Mouse (Mus musculus) testis, postnatal 10 days (tissue): ENCODE data around the gene Slc35c1.

Experiments
- DNase-seq: peaks from one replicate; pipeline ENCODE4 v3.0.0; 2021; ENCODE audit warnings: low spot score

Slc35c1 gene

DNA sequence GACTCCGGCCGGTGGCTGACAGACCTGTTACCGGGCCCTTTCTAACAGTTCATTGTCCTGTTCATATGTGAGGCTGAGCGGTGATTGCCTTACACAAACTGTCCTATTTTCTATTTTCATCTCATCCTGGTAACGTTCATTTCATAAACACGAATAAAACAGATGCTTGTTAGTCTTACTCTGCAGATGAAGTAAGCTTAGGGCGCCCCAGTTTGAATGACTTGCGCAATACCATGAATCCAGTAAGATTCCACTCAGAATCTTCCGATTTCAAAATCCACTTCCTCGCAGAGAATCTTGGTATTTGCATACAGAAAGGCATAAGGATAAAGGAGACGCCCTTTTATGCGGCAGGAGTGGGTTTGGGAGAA, 26.0 kb downstream of the Slc35c1 start:
- no peak for DNase-seq

DNA sequence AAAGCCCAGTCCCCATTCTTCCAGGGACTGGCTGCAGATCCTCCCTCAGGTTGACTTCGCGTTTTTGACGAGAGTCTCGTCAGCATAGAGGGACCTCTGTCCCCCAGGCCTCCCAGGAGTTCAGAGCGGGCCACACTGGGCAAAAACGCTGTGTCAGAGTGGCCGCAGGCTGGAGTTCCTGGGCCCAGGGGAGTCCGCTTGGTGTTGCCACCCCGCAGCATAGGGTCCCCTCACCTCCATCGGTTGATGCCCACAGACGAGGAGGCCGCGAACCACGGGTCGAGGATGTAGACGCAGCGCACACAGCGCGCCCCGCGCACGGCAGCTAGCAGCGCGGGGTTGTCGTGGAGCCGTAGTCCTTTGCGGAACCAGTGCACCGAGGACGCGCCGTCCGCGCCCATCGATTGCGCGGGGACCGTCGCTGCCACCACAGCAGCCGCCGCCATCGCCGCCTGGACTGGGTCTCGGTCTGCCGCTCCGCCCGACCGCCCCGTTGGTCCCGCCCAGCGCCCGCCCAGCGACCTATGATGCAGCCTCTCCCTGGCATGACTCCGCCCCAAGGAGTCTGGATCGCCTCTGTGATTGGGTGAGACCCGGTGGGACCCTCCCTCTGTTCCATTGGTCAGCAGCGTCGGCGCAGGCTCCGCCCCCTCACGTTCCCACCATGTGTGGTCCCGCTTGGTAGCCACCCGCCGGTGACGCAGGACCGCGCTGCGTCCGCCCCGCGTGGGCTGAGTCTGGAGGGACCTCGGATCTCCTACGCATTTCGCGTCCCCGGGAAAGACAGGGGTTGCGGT, 26.6 kb downstream of the Slc35c1 start, which contains the start of gene Cry2:
Gene Cry2 (minus strand): TSS at position 466 of the 797 bp plus-strand sequence.
- DNase-seq = peak; percentile 99

DNA sequence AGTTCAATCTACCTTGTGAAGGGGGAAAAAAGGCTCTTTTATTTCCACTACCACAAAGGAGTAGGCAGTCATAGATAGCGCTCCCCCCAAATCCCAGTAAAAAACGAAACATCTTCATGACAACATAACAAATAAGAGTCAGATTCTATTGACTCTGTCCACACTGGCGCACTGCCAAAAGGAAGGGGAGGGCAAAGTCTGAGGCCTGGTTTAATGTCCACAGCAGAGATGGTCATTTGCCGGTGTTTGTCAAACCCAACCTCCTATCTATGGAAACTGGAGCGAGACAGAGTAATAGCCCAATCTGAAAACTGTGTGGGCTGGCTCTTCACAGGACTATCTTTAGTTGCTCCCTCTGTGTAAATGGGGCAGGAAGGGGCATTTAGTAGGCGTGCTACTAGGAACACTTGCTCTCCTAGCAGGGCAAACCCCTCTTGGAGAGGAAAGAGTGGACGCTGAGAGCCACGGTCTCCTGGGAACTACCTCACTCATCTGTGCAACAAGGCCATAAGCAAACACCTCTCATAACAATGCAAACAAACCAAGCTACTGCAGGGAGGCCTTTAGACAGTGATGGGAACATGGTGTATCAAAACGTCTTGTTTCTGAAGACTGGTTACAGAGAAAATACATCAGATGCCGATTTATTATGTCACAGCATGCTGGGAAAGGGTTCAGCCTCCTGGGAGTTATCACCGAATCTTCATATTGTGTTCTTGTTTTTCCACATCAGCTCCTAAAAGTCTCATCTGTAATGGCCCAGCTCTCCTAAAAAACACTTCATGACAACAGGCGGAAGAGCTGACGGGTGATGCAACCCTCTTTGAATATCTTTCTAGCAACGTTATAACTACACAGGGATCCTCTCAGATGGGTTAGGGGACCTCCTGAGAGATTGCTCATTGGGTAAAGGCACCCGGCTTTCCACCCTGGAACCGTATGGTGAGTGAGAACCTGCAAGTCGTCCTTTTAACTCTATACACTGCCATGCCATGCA, 27.7 kb downstream of the Slc35c1 start:
- DNase-seq = peak; percentile 88

DNA sequence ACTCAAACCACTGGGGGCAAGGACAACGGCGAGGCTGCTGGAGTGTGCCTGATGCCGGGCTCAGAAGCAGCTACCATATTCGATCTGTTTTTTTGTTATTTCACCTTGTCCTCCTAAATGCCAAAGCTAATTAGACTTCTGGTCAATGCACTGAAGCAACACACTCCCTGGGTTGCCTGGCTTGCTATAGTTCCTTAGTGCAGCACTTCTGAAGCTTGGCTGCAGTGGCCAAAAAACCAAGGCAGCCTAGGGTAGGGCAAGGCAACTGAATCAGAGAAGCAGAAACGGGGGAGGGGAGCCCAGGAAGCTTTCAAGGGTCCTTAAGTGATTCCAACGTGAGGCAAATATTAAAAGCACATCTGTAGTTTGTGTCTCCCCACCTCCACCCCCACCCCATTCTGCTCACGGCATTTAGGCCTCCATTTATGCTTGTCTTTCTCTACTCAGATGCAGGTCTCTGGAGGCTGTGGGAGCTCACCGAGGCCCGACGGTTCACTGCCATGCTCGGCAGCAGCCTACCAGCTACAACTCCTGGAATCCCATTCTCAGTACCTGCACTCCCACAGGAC, 28.6 kb downstream of the Slc35c1 start:
- DNase-seq = no peak

DNA sequence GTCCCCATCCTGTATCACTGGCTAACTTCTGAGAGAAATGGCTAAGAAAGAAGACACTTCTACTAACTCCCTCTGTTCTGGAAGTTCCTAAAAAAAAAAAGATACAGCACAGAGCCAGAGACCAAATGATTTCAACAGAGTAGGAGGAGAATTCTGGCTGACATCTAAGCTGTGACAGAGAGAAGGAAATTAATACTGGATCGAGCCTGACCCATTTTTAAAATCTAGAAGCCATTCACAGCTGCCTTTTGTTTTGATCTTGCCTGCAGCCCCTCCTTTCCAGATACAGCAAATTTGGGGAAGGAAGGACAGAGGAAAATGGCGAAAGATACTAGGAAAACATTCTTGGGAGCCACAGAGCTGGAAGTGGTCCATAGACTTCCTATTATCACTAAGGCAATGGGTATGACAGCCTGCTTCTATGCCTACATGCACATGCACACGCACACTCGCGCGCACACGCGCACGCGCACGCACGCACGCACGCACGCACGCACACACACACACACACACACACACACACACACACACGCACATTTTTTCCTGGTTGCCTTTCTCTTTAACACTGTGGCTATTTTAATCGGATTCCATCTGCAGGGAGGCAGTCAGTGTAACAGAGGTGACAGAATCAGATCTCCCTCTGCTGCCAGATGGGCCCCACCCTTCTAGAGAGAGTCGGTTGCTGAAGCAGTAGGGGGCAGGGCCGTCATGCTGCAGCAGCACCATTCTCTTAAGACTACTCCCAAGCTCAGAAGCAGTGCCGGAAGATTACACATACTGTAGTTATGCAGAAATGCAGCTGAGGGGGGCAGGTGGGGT, 29.4 kb downstream of the Slc35c1 start:
- peak; percentile 56 for DNase-seq

DNA sequence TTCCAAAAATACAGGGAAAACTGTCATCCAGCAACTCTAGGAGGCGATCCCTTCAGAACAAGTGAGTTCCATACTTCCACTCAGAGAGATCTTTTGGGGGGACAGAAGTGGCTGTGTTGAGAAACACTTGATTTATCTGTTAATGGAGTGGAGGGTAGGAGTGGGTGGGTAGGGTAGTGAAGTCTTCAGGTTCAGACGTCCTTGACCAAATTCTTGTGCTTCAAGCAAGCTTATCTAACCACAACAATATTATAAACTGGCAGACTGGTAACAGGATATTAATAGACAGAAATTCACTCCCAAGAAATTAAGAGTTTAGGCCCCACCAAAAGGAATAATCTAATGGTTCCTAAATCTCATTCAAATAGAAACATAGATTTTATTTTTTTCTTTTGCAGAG, 30.2 kb downstream of the Slc35c1 start:
- no peak for DNase-seq

DNA sequence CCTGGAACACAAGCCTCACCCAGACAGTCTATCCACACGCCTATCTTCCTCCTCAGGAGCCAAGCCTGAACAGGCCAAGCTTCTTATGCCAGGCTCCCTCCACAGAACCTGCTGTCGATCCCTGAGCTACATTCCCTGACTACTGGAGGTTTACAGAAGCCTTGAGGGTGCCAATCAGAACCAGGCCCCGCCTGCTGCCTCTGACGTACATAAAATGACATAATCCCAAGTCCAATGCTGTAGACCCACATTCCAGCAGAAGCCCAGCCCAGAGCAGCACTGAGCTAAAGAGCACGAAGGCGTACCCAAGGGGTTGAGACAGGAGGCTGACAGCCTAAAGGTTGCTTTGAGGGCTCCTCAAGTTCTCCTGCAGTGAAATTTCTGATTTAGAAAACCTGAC, 32.5 kb downstream of the Slc35c1 start:
- DNase-seq = peak; percentile 57

DNA sequence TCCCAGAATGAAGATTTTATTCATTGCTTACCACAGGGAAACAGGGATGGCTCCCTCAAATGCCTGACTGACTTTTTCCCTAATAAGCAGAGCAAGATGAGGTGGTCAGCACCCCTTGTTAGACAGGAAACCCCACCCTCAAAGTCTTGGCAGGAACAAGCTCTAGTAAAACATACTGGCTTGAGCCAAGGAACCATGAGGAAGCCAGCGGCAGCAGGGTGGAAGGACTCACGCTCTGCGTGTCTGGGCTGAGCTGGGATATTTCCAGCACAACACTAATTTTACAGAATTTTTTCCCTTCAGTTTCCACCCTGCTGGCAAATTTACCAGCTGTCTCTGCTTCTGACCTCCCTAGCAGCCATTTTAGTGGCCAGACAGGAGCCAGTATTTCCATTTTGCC, 33.9 kb downstream of the Slc35c1 start:
- DNase-seq = no peak

DNA sequence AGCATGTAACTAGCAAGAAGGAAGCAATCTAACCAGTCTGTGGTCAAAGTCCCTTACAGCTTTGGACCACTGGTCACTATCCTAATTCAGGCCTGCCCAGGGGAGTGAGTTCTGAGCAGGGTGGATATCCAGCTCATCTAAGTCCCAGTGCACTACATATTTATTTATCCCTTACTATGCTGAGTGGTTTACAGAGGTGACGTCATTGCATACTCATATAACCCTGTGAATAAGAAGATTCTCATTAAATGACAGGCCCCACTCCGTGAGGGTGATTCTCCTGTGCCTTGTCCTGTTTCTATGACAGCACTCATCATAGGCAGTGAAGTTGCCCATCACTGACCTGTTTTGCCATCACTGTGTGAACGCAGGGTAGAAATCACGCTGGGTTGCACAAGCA, 35.0 kb downstream of the Slc35c1 start:
- DNase-seq = no peak

DNA sequence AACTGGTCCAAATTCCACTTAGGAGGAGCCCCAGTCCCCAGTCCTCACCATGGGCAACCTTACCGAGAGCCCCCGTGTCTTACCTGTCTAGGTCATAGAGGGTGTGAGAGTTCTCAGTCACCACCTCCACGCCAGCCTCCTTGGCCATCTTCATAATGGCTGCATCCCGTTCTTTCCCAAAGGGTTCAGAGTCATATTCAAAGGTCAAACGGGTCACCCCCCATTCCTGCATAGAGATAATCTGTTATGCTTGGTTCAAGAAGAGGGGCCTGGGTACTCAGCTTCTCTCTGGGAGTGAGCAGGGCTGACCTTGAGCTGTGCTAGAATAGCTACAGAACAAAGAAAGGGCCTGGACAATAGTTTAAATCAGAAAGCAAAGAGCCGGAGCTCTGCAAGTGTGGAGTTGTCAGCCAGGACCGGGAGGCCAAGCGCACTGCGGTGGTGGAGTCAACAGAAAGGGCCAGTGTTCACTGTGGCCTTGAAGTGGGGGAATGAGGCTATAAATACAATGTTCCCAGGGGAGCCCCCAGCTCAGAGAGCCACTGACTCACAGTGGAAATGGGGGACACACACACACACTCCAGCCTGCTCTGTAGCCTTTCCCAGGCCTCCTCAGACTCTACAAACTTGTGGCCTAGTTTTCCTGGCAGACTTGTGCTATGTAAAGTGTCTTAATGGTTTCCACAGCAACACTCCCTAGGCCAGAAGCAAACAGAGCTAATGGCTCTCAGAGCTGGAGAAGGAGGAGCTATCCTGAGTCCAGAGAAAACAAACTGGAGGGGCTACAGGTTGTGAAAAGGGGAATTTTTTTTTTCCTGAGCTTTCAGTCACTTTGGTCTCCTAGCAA, 35.7 kb downstream of the Slc35c1 start:
- peak; percentile 69 for DNase-seq

DNA sequence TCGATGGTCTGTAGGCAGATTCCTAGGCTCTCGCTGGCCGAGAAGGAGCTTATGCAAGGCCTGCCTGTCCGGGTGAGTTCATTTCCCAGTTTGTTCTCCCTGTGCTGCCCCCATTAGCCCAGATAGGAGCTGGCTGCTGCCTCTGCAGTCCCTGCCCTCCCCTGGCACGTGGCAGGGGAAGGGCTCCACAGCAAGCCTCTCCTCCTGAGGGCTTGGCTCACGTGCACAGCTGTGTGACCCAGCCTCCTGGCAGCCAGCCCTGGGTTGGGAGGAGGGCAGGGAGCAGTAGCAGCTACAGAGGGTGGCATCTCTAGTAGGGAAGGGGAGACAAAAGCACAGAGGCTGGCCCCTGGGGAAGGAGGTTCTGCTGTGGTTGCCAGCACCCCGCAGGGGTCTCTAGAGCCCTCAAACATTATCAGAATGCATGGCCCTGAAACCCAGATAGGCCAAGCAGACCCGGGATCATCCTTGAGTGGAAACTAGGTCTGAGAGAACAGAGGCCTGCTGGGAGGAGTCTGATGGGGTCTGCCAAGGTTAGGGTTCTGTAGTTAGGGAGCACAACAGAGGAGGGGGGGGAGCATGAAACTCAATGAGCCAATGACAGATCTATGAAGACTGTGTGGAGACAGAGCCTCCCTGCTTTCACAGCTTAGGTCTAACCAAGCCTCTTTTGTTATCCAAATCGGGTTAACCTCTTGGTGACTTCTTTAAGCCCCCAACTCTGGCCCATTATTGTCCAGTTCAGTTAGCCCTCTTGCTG, 36.5 kb downstream of the Slc35c1 start:
- peak; percentile 95 for DNase-seq

DNA sequence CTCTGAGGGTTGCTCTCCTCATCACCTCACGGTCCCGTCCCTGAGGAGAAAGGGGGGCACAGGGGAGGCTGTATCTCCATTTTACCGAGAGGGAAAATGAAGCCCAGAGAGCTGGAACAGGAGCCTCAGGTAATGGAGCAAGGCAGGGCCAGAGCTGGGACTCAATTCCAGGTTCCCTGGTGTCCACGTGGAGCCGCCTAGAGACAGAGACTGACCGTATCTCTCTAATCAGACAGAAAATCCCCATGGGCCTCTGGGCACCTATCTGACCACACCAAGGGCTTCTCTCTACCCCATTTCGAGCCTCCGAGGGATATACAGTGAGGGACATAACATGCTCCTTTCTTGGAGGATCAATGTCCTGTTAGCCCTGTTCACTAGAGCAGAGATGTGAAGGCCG, 37.2 kb downstream of the Slc35c1 start:
- no peak for DNase-seq

DNA sequence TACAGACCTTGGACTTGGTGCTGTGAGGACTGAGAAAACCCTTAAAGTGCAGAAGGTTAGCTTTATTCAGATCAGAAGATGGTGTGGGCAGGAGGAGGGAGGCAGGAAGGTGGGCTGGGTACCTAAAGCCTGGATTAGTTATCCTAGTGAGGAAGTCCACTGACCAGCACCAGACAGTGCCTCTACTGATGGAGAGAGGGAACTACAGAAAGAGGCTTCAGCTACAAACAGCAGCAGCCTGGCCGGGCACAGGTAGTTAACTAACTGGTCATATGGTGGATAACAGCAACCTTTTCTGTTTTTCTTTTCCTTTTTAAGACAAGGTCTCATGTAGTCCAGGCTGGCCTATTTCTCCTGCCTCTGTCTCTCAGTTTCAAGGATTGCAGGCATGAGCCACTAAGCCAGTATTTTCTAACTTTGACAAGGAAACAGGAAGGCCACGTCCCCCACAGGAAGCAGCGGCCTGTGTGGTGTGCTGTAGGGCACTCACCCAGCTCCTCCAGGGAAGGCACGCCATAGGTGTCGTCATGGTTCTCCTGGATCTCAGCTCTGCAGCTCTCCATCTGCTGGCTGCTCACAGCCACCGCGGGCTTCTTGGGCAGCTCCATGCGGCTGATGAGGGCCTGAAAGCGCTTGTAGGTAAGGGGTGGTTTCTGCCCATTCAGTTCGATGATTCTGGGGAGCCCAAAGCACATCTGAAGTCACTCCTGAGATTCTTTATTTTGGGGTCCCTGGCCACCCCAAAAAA, 37.8 kb downstream of the Slc35c1 start:
- no peak for DNase-seq

DNA sequence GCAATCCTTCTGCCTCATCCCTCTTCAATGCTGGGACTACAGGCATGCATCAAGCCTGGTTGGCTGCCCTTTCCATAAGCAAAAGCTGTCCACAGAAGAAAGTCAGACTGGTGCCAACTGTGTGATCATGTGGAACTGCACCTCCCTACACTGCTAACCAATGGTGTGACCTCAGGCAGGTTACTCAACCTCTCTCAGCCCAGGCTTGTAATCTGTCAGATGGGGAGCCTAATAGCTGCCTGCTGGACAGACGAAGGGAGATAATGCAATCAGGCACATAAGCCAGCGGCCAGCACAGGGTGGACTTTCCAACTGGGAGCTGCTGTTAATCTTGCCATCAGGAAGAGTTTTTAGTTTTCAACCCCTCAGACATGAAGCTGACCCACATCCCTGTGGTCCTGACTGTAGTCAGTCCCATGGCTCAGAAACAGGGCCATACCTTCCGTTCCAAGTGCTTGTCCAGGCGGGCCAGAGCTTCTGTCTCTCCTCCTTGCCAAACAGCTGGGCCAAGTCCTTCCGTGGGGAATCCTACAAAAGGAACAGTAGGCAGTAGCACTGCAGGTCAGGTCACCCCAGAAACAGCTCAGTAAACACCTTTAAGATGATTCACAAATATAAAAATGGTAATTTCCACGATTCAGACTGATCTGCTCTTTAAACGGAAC, 38.5 kb downstream of the Slc35c1 start:
- DNase-seq = no peak

DNA sequence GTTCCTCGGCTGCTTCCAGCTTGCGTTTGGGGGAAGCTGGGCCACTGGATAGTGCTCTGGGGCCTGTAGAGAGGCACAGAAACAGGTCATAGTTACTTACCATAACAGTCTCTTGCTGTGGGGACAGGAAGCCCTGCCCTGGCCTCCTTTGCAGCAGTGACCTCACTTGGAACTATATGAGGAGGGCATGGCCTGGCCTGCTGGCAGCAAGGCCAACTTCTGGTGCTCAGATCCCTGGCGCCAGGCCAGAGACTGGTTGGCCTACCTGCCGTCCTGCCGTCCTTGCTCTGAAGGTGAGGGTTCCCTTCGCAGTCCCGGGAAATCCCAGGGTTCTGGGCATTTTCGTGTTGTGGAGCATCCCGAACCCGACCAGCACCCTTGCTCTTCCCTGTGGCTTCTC, 48.6 kb downstream of the Slc35c1 start:
- no peak for DNase-seq

DNA sequence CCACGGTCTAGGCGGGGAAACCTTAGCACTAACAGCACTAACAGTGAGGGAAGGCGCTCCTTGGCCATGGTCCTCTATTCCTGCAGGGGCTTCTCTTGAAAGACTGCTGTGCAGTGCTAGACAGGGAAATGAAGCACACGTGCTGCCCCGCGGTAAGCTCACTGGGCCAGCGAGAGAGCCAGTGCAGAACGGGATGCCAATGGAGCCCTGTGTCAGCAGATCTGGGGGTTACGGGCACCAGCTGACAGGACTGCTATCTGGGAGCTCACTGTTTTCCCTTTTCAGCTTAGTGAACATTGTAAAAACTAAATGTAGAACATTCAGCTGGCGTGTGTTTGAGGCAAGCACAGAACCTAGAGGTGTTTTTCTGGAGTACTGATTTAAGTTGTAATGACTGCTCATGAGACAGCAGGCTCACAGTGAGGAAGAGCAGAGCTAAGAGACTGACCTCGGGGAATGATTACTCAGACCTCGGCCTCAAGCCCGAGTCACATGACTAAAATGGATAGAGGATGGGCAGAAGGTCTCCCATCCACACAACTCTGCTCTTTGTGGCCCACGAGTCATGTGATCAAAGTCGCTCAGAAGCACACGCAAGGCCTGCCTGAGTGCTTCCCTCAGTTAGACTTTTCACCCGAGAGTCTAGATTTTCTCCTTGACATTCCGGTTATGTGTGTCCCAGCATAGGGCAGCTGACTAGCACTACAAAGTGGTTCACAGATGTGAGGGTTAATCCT, 51.9 kb downstream of the Slc35c1 start:
- no peak for DNase-seq

DNA sequence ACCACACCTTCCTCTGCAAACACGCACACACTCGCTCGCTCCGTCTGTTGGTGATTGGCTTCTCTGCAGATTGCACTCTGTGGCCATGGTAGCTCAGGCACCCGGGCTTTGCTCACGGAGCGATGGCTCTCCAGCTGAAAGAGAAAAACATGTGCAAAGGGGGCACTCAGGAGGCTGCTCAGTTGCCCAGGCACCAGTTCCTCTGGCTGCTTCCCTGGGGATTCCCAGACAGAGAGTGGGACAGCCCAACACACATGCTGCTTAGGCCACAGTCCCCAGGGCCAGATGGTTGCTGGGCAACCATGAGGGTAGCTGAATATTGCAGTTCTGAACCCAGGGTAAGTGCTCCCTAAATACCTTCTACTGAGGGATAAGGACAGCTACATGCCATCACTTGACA, 54.7 kb downstream of the Slc35c1 start:
- no peak for DNase-seq

DNA sequence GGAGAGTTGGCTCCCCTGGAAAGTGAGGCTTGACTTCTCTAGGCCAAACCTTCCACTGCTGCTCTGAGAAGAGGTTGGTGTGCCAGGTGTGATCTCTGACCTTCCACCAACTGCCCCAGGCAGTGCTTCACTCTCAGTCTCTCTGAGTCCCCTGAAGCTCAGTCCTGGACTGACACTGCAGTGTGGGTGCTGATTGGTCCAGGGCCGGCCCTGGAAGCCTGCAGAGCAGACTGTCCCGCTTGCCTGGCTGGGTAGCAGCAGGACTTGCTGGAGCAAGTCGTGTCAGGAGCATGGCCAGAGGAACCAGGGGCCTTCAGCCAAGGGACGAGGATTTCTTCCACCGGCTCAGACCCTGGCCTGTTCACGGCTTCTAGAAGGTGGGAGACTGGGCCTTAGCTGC, 55.6 kb downstream of the Slc35c1 start:
- DNase-seq = no peak
